Mouse (Mus musculus) layer of hippocampus, postnatal 25 days (tissue): ENCODE measurements around the gene Nhsl1. TPM values are rescaled to one million over a fixed set of nuclear protein-coding genes. Genes with fewer than 3 reads are reported as not detected.
"Not testable (repeated sequence)": the region's sequence is repeated elsewhere in the genome, so short reads cannot be mapped to it uniquely, and the experiment has no call there.

Experiments used
- DNase-seq, 2 experiments: peaks; one replicate each; pipeline ENCODE4 v3.0.0; 2022; ENCODE audit warnings: mixed read lengths in 2 of 2, low spot score in 1 of 2; ENCODE audit errors: extremely low spot score in 1 of 2
- total RNA-seq, 2 experiments: library from RNA; stranded (reverse); gene quantifications; 2 replicates each; pipeline ENCODE4 v1.2.3; 2021

The Nhsl1 gene
- total RNA-seq, 2 experiments from 2014 or later, result 48.9 to 49.6 TPM

DNA sequence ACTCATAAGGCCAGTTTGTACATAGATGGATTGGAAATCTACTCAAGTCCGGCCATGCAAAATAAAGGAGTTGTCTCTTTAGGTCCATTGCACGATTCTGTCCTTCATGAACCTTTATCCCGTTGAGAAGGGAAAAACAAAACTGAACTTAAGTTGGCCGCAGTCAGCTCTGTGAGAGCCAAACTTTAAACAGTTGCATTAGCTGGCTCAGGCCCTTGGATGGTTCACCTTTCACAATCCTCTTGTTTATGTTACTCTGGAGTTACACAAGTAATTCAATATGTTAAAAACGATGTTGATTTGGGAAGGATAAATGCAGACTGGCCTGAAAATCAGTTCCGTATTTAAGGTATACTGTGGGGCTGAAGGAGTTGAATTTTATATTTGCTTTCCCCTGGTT is 116.7 kb downstream of the Nhsl1 start:
- no peak for DNase-seq

DNA sequence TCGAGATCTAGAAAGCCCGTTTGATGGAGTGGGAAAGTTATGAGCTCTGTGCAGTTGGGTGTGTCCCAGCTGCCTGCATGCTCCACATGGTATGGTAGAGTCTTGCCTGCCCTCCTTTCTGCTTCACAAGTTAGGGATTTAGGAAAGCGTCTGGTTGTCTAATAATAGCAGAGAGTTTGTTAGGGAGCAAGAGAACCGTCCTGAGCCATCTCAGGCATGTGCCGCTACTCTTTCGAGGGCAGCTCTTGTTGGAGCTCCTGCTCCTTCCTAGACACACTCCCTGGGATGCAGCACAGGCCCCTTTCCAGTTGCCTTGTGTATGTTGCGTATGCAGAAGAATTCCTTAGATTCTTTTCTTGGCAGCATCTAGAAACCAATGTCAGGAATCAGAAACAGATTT is 117.2 kb downstream of the Nhsl1 start:
- DNase-seq, result no peak

DNA sequence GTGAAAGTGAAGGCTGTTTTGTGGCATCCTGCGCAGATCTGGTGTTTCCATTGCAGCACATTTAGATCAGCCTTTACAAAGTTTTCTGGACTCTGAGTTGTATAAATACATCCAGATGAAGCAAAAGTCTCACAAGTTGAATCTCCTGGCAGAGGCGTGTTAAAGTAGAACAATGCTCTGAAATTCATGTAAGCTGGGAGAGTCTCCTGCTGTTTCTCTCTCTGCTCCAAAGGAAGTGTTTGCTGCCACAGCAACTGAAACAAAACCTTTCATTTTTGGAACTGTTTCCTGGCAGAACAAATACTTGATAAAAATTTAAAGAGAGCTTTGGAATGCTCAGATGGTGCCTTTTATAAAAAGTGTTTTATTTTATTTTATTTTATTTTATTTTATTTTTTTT is 118.8 kb downstream of the Nhsl1 start:
- DNase-seq, result no peak

DNA sequence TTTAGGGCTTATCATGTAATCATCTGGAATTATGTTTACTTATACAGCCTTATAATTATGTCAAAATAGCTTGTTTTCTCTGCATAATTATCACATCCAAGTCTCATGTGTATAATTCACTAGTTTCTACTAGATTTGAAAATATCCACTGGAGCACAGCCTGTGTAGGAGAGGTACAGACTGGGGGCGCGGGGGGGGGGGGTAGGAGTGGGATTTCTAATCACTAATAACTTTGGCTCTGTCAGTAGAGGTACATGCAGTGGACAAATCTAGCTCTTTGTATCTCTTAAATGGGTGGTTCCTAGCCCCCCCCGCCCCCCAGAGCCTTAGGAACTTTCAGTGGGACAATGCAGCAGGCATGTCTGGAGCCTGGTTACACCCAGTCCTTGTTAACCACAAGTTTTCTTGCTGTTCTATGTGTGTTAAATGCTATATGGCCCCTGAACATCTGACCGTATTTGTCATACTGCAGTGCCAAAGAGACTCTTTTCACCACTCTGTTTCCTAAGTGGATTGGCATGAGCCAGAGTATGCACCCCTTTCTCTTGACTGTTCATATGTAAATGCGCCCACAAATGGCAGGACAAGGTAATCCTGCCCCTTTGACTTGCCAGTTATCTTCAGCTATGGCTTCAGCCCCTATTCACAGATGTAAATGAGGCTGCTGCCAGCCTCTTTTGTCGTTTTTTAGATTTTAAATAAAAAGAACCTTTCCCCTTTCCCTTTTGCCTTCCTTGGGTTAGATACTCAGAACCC is 127.0 kb downstream of the Nhsl1 start:
- DNase-seq, result no peak

DNA sequence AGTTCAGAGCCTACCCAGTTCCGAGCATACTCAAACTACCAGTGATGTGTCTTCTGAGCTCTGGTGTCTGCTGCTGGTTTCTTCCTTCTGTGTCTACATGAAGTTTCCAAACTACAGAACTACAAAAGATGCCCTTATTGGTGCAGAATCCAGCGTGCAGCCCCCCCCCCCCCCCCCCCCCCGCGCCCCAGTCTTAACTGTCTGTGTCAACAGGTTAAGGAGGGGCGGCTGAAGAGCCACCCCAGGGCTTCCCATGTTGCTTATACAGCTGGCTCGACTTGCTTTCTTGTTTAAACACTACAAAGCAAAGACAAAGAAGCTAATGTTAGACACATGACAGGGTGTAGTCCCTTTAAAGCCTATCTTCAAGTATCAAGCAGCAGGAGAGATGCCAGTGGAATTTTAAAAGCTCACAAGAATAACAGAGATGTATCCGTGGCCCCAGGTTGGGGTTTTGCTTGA is 127.6 kb downstream of the Nhsl1 start:
- DNase-seq, result no peak

DNA sequence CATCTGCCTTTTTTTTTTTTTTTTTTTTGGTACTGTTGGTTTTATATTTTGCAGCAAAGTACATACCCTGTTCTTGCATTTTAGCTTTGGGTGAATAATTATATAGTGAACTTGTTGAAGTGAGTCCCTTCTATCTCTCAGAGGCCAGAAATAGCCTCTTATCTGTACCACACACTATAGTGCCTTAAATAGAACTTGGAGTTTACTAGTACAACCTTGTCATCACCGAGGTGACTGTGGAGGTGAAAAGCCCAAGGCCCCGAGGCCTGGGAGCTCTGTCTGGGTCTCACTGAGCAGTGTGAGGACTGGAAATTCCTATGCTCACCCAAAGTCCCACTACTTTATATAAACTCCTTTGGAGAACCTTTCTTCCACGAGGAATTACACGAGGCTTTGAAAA is 128.5 kb downstream of the Nhsl1 start:
- no peak for DNase-seq

DNA sequence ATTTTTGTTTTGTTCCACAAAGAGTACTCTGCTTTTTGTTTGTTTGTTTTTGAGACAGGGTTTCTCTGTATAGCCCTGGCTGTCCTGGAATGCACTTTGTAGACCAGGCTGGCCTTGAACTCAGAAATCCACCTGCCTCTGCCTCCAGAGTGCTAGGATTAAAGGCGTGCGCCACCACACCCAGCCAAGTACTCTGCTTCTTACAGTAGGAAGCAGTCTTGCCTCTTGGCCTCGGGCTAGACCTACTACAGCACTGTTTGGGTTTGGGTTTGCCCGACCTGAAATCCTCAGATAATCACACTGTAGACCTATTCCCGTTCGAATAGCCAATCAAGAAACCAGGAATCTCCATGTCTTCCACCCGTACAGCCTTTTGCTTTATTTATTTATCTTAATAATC is 130.1 kb downstream of the Nhsl1 start:
- not testable (repeated sequence) for DNase-seq

DNA sequence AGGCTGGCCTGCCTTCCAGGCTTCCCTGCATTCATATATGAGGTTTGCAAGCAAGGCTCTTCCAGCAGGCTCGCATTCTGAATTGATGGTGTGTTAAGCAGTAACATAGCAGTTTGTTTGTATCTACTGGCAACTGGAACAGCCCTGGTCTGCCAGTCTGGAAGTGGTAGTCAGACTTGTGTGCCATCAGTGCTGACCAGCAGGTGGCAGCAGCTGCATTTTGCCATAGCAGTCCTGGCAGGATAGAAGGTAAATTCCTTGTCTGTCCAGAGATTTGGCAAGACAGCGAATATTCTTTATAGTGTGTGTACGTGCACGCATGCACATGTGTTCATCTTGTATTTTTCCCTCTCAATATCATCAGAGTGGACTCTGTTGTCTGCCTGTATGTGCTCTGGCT is 134.6 kb downstream of the Nhsl1 start:
- DNase-seq, result peak; percentile 62 to 88

DNA sequence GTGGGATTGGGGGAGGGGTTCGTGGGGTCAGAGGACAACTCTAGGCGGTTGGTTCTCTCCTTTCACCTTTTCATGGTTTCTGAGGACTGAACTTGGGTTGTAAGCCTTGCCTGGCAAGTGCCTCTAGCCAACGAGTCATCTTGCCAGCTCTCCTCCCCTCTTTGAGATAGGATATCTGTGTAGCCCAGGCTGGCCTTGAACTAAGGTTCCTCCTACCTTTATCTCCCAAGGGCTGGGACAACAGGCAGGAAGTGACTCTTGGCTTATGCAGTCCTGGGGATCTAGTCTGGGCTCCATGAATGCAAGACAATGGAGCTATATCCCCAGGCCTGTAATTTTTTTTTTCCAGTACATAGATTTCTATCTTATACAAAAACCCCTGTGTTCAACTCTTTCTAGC is 135.4 kb downstream of the Nhsl1 start:
- no peak for DNase-seq

DNA sequence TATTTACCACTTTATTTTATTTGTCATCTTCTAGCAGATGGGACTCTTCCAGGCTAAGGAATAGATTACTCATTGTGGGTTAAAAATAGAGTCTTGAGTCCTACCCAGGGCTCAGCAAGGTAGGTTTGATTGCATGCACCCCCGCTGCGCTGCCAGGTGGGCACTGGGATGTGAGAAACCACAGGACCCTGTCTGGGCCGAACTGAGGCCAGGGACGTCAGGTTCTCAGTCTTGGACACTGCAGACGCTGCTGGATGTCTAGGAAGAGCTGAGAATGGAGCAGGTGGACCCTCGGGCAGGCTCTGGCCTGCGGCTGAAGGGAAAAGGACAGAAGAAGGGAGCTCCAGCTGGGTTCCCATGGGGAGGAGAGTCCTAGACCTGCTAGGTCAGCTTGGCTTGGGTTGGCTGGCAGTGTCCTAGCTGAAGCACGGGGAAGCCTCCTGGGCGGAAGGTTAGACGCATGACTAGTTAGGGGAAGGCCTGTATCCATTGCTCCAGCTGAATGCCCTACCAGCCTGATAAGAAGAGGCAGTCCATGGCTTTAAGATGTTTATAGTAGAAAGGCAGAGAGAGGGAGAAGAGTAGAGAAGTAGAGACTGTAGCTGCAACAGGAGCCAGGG is 136.6 kb downstream of the Nhsl1 start:
- DNase-seq, result no peak

DNA sequence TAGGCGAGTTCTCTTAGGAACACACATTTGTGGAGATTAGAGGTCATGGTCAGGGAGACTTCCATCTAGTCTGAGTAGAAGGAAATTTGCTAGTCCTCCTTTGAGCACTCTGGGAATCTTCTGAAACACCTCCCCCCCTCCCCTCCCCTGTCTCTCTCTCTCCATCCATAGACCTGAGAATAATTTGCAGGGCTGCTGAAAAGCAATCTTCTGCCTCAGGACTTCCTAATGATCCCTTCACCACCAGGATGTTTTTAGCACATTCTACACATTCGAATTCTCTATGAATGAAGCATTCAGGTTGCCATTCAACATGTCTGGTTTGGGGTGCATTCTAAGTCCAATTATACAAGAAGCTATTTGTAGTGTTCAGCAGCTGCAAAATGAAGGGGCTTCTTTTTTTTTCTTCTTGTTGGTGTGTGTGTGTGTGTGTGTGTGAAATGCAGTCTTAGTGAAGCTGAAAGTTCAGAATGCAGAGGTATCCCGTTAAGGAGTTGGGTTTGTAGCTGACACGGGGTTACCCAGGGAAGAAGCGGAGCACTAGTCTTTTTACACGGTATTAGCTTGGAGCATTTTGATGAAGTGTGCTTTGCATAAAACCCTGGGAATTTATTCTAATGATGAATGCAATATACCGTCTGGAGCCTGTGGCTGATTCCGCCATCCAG is 139.2 kb downstream of the Nhsl1 start:
- DNase-seq, result no peak

DNA sequence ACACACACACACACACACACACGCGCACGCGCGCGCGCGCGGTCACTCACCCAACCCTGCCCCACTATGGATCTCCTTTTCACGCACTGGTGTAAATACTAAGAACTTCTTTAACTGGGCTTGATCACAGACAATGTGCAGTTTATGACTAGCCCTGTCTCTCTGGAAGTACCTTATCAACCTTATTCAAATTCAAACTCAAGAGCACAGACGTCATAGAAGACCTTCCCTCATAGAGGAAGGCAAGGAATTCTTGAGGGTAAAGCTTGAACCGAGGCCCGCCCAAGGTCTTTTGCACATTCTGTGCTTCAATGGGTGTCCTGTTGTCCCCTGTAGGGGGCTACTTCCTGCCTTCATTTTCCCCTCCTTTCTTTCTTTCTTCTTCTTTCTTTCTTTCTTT is 142.6 kb downstream of the Nhsl1 start:
- no peak for DNase-seq

DNA sequence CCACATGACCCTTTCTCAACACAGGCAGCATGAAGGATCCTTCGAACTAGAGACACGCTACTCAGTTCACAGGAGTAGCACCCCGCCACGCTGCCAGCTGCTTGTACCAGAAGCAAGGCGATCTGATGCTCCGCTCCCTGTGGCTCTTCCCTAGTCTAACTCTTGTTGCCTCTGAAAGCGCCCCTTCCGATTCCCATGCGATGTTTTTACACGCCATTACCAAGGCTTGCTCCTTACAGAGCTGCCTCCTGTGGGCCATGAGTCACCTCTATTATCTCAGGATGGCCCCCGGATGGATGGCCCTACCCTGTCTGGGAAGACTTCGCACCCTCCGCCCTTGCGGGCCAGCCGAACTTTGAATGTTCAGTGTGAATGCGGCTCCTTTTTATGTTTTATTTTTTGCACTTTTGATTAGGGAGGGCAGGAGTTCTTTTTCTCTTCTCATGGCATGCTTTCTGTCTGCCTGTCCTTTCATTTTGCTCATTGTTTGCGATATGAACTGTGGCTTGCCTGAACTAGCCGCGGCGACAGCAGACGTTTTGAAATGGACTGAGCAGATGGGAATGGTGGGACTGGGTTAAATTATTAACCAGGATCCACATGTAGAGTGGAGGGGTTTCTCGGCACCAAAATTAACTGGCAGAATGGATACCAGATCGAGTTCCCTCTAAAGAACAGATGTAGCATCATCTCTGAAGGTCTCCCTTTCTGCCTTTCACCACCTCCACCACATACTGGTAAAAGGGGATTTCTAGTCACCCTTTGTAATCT is 144.5 kb downstream of the Nhsl1 start:
- no peak for DNase-seq

DNA sequence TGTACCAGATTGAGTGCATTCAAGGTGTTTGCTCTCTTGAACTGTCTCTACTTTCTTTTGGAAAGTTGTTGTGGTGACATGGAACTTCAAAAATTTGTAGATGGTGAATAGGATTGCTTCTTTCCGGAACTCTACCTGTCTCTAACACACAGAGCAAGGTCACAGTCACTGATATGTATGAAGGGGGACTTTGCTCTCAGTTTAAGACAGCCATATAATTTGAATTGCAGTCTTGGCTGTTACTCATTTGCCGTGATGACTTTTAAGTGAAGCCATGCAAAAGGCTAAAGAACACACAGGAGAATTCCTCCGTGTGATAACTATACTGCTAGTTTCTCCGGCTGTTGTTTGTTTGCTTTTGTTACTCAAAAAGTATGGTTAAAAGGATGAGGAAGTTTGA is 149.6 kb downstream of the Nhsl1 start:
- no peak for DNase-seq

DNA sequence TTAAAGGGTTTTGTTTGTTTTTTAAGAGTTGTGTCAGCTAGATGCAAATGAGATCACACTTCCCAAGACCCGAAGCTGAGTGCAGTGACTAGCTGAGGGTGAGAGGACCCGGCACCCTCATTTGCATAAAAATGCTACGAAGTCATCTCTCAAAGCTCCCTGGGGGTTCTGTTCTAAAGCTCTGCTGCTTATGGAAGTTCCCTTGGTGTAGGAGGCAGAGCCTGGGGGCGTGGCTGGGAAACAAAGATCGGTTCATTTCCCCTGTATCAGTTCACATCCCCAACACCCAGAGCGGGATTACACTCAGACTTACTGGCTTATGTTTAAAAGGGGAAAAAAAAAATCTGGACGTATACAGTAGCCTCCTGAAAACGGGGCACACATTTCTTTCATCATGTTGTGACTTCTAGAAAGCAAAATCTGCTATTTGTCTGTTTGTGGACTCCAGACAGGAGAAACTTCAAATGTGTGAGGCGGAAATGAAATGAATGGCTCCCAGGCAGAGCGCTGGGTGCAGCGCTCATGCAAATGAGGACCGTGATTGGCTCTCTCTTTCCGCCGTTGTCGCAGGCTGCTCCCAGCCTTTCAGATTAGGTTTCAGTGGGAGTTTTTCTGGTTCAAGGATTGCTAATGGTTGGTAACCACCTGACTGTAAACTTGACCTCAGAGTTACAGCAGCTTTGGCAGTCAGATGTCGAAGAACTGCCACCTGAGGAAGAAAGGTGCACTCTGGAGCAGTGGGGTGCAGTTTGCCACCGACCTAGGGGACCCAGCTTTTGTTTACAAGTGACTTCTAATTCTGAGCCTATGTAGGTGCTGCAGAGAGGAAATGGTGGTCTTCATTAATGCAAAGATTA is 150.7 kb downstream of the Nhsl1 start:
- no peak for DNase-seq

DNA sequence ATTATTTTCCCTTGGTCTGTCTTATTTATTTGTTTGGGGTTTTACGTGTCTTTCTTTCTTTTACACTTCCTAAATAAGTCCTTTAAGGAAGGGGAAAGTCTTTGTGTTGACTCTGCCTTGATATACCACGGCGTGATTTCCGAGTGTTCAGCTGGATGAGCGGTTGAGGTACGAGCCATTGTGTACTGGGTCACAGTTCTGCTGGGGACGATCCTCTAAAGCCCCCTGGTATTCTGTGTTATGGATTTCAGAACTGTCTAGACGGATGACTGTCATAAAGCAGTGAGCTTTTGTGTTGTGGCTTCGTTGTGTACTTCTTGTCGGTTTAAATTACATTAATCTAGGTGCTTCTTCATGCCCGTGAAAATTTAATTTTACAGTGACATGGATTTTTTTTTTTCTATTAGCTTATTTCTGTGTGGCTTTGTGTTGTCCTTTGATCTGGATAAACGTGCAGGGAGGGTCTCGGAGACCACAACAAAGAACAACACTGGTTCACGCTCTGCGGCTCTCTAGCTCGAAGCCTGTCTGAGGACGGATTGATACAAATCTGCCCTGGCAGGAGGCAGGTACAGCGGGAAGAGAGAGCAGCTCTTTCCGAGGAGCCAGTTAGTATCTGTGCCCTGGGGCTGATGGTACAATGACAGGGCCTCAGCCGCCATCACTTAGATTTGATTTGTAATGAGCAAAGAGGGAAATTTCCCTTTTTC is 151.7 kb downstream of the Nhsl1 start:
- no peak for DNase-seq

DNA sequence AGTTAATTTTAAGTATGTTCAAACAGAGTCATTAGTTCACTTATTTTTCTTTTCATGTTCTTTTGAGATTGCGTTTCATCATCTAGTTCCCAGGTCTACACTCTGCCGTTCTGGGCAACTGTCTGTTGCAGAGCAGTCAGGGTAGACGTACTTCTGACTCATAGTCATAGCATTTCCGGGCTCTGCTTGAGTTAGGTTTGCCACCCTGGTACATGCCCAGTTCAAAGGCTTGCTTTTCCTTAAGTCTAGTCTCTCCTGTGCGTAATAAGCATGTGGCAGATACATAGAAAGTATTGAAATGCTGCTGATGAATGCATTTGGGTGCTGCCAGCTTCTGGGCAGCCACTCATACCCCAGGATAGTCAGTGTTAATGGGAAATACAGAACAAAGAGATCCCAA is 152.9 kb downstream of the Nhsl1 start:
- DNase-seq, result no peak

DNA sequence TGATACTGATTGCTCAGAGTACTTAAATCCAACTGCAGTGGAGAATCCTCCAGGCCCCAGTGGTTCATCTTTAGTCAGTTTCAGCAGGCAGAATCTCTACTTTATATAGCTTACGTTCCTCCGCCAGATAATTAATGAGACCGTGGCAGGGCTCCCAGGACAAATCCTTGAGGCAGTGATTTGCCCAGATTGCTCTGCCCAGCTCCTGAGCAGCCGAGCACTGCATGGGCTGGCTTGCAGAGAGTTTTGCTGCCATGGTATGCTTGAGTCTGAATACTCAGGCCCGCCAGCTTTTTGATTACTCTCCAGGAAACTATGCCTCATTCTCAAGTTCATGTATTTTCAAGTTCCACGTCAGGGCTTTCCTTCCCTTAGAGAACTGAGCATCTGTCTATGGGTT is 156.3 kb downstream of the Nhsl1 start:
- DNase-seq, result no peak

DNA sequence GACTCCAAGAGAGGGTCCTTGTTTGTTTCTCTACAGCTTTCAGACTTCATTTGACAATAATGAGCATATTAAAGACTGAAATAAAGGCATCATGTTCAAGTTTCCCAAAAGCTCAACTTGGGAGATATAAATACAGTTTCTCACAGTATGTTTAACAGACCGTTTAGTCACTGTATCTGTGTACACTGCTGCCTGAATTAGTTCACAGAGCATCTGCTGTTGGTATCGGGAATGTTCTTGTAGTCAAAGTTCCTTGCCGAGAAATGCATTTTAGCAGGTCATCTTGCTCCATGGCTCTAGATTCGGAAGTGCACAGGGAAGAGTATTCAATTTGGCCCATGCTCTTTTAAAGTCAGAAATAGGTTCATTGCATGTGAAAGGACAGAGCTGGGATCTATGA is 159.5 kb downstream of the Nhsl1 start:
- DNase-seq, result no peak
